Mouse (Mus musculus) frontal cortex, postnatal 10 days (tissue): ENCODE results near the gene Ube2k.

Source experiments
- DNase-seq, 2 experiments: peaks; one replicate each; pipeline ENCODE4 v3.0.0; 2022; ENCODE audit warnings: low spot score in 2 of 2, mixed read lengths in 1 of 2

Ube2k gene

DNA sequence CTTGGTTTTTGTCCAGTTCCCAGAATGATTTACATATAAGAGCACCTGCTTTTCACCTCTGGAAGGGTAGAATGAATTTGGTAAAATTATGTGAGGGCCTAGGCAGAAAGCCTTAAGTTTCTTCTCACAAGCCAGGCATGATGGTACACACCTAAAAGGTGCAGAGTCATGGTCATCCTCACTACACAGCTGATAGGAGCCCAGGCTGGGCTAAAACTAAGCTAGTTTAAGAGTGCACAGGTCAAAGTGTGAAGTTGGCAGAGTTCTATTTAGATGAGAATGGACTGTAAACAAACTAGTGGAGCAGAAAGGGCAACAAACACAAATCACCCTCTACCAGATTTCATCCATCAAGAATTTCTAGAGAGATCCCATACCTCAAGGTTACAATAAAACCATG is 87.3 kb downstream of the Ube2k start:
- no peak for DNase-seq

DNA sequence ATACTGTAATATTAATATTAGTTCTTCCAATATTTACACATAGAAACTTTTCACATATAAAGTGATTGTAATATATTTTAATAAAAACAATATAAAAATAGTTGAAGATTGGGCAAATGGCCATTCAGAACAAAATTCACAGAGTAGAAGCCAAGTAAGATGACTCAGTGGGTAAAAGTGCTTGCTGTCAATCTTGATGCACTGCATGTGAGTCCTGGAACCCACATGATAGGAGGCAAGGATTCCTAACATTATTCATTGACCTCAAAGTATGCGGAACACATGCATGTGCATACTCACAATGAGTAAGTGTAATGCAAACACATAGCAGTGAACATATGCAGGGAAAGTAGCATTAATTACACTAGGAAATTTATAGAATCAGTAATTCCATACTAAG is 101.9 kb downstream of the Ube2k start:
- no peak for DNase-seq
